Mouse (Mus musculus): ENCODE data around the gene Myoz2. TPM values are rescaled to one million over a fixed set of nuclear protein-coding genes. Genes with fewer than 3 reads are reported as not detected.

Myoz2 gene
- polyA plus RNA-seq (2015; fragmentation: Nextera tagmentation; extraction: Ambion mirVana): 0.59 TPM in 1 of 2 replicates, not detected in the other

- Histone ChIP-seq H3K27me3 (replicated peaks) (no peaks in the 10 kb centered on the region), H3K4me1 (replicated peaks) (no peaks in the 10 kb centered on the region), H3K27ac (no peak within 1 kb of the TSS), H3K9ac (no peak within 1 kb of the TSS), H3K4me3 (replicated peaks) (no peak within 1 kb of the TSS), H3K36me3 (no peaks in the 10 kb centered on the region), H3K4me2 (replicated peaks) (no peak within 1 kb of the TSS), H3K9me3 (no peaks in the 10 kb centered on the region)
- WGBS: 87% methylated on average over 7 of the region's 7 CpGs
- ATAC-seq: no peak
These were observed at the start of gene Myoz2 for GRCm38 (mm10) chr3:123034752-123035151. TSS of gene Myoz2 (minus strand) at chr3:123035015.

DNA sequence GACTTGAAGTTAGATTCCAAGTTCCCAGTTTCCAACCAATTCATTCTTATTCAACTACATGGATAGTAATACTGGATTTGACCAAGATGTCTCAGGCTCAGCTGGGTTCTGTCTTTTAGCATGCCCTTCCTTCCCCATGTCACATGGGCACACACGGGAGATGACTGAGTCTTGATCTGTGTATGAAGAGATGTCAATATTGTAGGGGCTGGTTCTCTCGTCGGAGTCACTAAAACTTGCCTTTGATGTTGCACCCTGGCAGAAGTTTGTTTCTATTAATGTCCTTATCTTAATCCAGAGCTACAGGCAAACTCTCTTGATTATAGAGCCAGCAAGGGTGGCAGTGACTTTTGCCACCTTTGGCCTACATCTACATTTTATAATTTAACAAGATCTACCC lies 46.9 kb upstream of the Myoz2 start:
- Histone ChIP-seq H3K36me3 (no peaks in the 10 kb centered on the region), H3K9ac (no peak overlapping the region), H3K4me2 (replicated peaks) (no peak overlapping the region), H3K4me1 (replicated peaks) (0 out of 2 replicates have a peak, but pooled peaks cover 5% of the 10 kb centered on the region), H3K4me3 (replicated peaks) (no peak overlapping the region), H3K27me3 (replicated peaks) (no peaks in the 10 kb centered on the region), H3K27ac (no peak overlapping the region), H3K9me3 (no peaks in the 10 kb centered on the region)
- 65% methylated on average over 3 of the region's 3 CpGs for WGBS
- no peak for ATAC-seq

- whole genome bisulfite sequencing: 46% methylated on average over 7 of the region's 7 CpGs
- no peaks in the 10 kb centered on the region for H3K9me3 ChIP-seq
- no peak for ATAC-seq
- H3K4me2 ChIP-seq (replicated peaks): no peak overlapping the region
- H3K36me3 ChIP-seq: no peaks in the 10 kb centered on the region
- no peak overlapping the region for H3K27ac ChIP-seq
- no peaks in the 10 kb centered on the region for H3K27me3 ChIP-seq (replicated peaks)
- no peak overlapping the region for H3K4me3 ChIP-seq (replicated peaks)
- 0 out of 2 replicates have a peak, but pooled peaks cover 5% of the 10 kb centered on the region for H3K4me1 ChIP-seq (replicated peaks)
- no peak overlapping the region for H3K9ac ChIP-seq
These were observed 46.1 kb upstream of the Myoz2 start for GRCm38 (mm10) chr3:123080943-123081342.

GRCm38 (mm10) chr3:123080017-123080725 lies 45.4 kb upstream of the Myoz2 start:
- H3K27ac ChIP-seq: no peak overlapping the region
- 0 out of 2 replicates have a peak, but pooled peaks have one; percentile 26 for ATAC-seq

DNA sequence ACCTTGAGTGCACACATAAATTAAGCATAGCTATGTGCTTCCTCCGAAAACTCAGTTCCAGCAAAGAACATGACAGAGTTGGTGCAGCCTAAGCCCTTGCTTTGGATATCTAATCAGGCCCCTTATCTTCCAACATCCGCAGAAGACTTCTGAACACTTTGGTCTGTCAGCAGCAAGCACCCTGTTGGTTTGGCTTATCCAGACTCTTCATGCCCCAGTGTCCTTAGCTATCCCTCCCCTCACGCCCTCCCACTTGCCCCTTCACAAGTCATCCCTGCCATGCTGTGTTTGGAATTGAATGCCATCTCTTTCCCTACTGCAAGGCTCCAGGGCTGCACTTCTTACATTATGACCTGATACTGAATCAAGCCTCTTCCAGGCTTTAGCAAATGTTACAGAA lies 40.9 kb upstream of the Myoz2 start:
- Histone ChIP-seq H3K36me3 (no peaks in the 10 kb centered on the region), H3K9ac (no peak overlapping the region), H3K4me3 (replicated peaks) (no peak overlapping the region), H3K27me3 (replicated peaks) (no peaks in the 10 kb centered on the region), H3K4me2 (replicated peaks) (no peak overlapping the region), H3K4me1 (replicated peaks) (no peaks in the 10 kb centered on the region), H3K27ac (no peak overlapping the region), H3K9me3 (no peaks in the 10 kb centered on the region)
- 87% methylated on average over 3 of the region's 3 CpGs for WGBS
- no peak for ATAC-seq

More at GRCm38 (mm10) chr3:123080017-123080725, 45.4 kb upstream of the Myoz2 start:
- Histone ChIP-seq H3K9me3 (no peaks in the 10 kb centered on the region), H3K4me1 (replicated peaks) (0 out of 2 replicates have a peak, but pooled peaks cover 5% of the 10 kb centered on the region), H3K36me3 (no peaks in the 10 kb centered on the region), H3K27me3 (replicated peaks) (no peaks in the 10 kb centered on the region), H3K9ac (no peak overlapping the region), H3K4me3 (replicated peaks) (no peak overlapping the region), H3K4me2 (replicated peaks) (no peak overlapping the region)
- WGBS: 59% methylated on average over 19 of the region's 19 CpGs

GRCm38 (mm10) chr3:123075034-123075433 lies 40.2 kb upstream of the Myoz2 start:
- no peak overlapping the region for H3K4me3 ChIP-seq (replicated peaks)
- ATAC-seq: peak; percentile 44
- no peaks in the 10 kb centered on the region for H3K27me3 ChIP-seq (replicated peaks)
- H3K9me3 ChIP-seq: no peaks in the 10 kb centered on the region
- no peak overlapping the region for H3K4me2 ChIP-seq (replicated peaks)
- H3K36me3 ChIP-seq: no peaks in the 10 kb centered on the region
- no peak overlapping the region for H3K9ac ChIP-seq
- no peak overlapping the region for H3K27ac ChIP-seq
- H3K4me1 ChIP-seq (replicated peaks): no peaks in the 10 kb centered on the region

DNA sequence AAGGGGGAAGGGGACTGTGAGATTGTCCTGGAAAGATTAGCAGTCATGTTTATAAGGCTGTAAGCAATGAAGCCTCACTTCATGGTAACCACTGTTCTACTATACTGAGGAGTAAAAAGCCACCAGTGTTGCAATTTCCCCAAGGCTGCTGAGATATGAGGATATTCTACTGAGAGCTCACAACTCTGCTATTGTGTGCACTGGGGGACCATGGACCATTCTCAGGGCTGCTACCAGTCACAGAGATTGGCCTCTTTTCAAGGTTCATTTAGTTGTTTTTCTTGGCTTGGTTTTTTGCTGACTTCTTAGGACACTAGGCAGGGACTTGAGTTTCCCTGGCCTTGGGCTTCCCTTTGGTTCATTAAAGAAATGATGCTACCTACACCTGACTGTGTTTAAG lies 38.5 kb upstream of the Myoz2 start:
- Histone ChIP-seq H3K4me1 (replicated peaks) (no peaks in the 10 kb centered on the region), H3K4me3 (replicated peaks) (no peak overlapping the region), H3K27ac (no peak overlapping the region), H3K9me3 (no peaks in the 10 kb centered on the region), H3K27me3 (replicated peaks) (no peaks in the 10 kb centered on the region), H3K9ac (no peak overlapping the region), H3K36me3 (no peaks in the 10 kb centered on the region), H3K4me2 (replicated peaks) (no peak overlapping the region)
- ATAC-seq: no peak

- Histone ChIP-seq H3K27me3 (replicated peaks) (no peaks in the 10 kb centered on the region), H3K9ac (no peak overlapping the region), H3K4me1 (replicated peaks) (no peaks in the 10 kb centered on the region), H3K4me2 (replicated peaks) (no peak overlapping the region), H3K9me3 (no peaks in the 10 kb centered on the region), H3K4me3 (replicated peaks) (no peak overlapping the region), H3K27ac (no peak overlapping the region), H3K36me3 (no peaks in the 10 kb centered on the region)
- peak; percentile 46; the same call in 1 of the 2 replicates for ATAC-seq
- WGBS: no CpG with 5 or more reads among the region's 1 CpGs
These were observed 37.7 kb upstream of the Myoz2 start for GRCm38 (mm10) chr3:123072472-123072871.

- H3K27me3 ChIP-seq (replicated peaks): no peaks in the 10 kb centered on the region
- 0 out of 2 replicates have a peak, but pooled peaks have one; percentile 22 for ATAC-seq
- H3K9me3 ChIP-seq: no peaks in the 10 kb centered on the region
- H3K27ac ChIP-seq: no peak overlapping the region
- H3K4me3 ChIP-seq (replicated peaks): no peak overlapping the region
- no peak overlapping the region for H3K9ac ChIP-seq
- no peaks in the 10 kb centered on the region for H3K36me3 ChIP-seq
- H3K4me1 ChIP-seq (replicated peaks): no peaks in the 10 kb centered on the region
- WGBS: 98% methylated on average over 1 of the region's 1 CpGs
- H3K4me2 ChIP-seq (replicated peaks): no peak overlapping the region
These were observed 36.2 kb upstream of the Myoz2 start for GRCm38 (mm10) chr3:123070996-123071395.

DNA sequence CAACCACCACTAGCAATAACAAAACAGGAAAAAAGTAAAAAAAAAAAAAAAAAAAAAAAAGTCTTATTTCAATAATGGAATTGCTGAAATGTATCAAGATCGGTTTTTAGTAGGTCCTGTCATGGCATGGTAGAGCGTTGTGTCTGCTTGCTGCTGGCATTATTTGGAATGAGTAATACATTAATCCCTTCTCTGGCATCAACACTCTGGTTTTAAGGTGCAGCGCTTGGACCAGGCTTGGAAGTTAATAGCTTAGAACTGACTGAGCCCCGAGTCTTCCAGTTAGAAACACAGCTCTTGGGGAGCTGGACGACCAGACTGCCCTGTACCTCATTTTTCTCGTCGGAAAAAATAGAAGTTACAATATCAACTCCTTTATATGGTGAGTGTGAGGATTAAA lies 32.0 kb upstream of the Myoz2 start:
- Histone ChIP-seq H3K36me3 (no peaks in the 10 kb centered on the region), H3K27me3 (replicated peaks) (no peaks in the 10 kb centered on the region), H3K4me2 (replicated peaks) (no peak overlapping the region), H3K4me1 (replicated peaks) (peaks cover 13% of the 10 kb centered on the region; the same call in 1 of the 2 replicates), H3K4me3 (replicated peaks) (no peak overlapping the region), H3K9me3 (no peaks in the 10 kb centered on the region), H3K27ac (no peak overlapping the region), H3K9ac (no peak overlapping the region)
- no peak for ATAC-seq
- WGBS: 90% methylated on average over 7 of the region's 7 CpGs

DNA sequence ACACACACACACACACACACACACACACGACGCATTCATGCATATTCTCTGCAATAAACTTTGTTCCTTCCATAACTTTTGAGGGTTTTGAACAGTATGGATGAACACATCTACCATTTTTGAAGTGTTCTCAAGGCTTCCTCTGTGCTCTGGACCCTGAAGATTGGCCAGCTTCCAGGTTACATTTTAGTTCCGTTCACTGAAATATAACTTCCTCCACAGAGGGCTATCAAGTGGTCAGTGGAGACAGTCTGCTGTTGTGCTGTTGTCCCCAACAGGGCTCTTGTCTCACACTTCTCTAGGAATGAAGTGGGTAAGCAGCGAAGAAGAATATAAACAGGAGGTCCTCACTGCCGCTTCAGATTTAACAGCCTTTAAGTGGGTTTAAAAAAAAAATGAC lies 30.7 kb upstream of the Myoz2 start:
- no peaks in the 10 kb centered on the region for H3K27me3 ChIP-seq (replicated peaks)
- H3K9me3 ChIP-seq: no peaks in the 10 kb centered on the region
- 40% methylated on average over 5 of the region's 5 CpGs for WGBS
- H3K4me1 ChIP-seq (replicated peaks): peaks cover 13% of the 10 kb centered on the region; the same call in 1 of the 2 replicates
- peak; percentile 52 for ATAC-seq
- H3K4me2 ChIP-seq (replicated peaks): no peak overlapping the region
- H3K4me3 ChIP-seq (replicated peaks): no peak overlapping the region
- H3K27ac ChIP-seq: no peak overlapping the region
- no peaks in the 10 kb centered on the region for H3K36me3 ChIP-seq
- H3K9ac ChIP-seq: no peak overlapping the region

- Histone ChIP-seq H3K36me3 (no peaks in the 10 kb centered on the region), H3K9ac (no peak overlapping the region), H3K4me2 (replicated peaks) (no peak overlapping the region), H3K27ac (no peak overlapping the region), H3K9me3 (no peaks in the 10 kb centered on the region), H3K4me3 (replicated peaks) (no peak overlapping the region), H3K27me3 (replicated peaks) (no peaks in the 10 kb centered on the region), H3K4me1 (replicated peaks) (peaks cover 15% of the 10 kb centered on the region; the same call in 1 of the 2 replicates)
- 26% methylated on average over 5 of the region's 5 CpGs for WGBS
- ATAC-seq: peak; percentile 65
These were observed 29.4 kb upstream of the Myoz2 start for GRCm38 (mm10) chr3:123064186-123064585.

DNA sequence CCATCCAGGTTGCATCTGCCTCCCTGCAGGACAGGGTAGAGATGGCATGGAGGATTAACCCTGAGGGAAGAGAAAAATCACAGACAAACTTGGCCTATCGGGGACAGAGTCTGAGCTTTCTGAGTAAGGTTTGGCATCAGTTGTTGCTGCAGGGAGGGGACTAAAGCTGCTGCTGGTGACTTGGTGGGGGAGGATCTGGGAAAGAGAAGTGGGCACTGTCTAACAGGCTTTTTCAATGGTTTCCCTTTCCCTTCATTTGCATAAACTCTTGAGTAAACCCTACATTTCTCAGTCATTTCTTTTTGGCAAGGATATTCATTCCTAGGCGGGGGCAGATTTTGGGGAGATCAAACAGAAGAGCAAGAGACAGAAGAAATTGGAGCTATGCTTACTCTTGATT lies 27.1 kb upstream of the Myoz2 start:
- Histone ChIP-seq H3K4me2 (replicated peaks) (no peak overlapping the region), H3K27me3 (replicated peaks) (no peaks in the 10 kb centered on the region), H3K9me3 (no peaks in the 10 kb centered on the region), H3K27ac (no peak overlapping the region), H3K36me3 (no peaks in the 10 kb centered on the region), H3K4me3 (replicated peaks) (no peak overlapping the region), H3K9ac (no peak overlapping the region), H3K4me1 (replicated peaks) (peaks cover 15% of the 10 kb centered on the region; the same call in 1 of the 2 replicates)
- 82% methylated on average over 2 of the region's 2 CpGs for WGBS
- no peak for ATAC-seq
